Mouse (Mus musculus) urinary bladder, postnatal 25 days (tissue): ENCODE results near the gene Mov10.

Experiments used
- DNase-seq: peaks from one replicate; pipeline ENCODE4 v3.0.0; 2022; ENCODE audit warnings: low spot score

The Mov10 gene

GRCm38 (mm10) chr3:104805539-104805938, 12.8 kb downstream of the Mov10 start:
- no peak for DNase-seq

GRCm38 (mm10) chr3:104804312-104804711, 14.1 kb downstream of the Mov10 start:
- no peak for DNase-seq

GRCm38 (mm10) chr3:104801481-104801880, 16.9 kb downstream of the Mov10 start:
- DNase-seq, result no peak

GRCm38 (mm10) chr3:104800681-104801080, 17.7 kb downstream of the Mov10 start:
- DNase-seq, result no peak

GRCm38 (mm10) chr3:104796430-104797082, 21.8 kb downstream of the Mov10 start:
- no peak for DNase-seq

- DNase-seq, result no peak
Observed at GRCm38 (mm10) chr3:104795661-104796340, 22.6 kb downstream of the Mov10 start.

- DNase-seq, result no peak
Observed at GRCm38 (mm10) chr3:104794953-104795470, 23.4 kb downstream of the Mov10 start.

- peak; percentile 81 for DNase-seq
Observed at GRCm38 (mm10) chr3:104793871-104794828, 24.2 kb downstream of the Mov10 start.

GRCm38 (mm10) chr3:104792360-104793270, 25.7 kb downstream of the Mov10 start:
- DNase-seq, result no peak

- no peak for DNase-seq
Observed at GRCm38 (mm10) chr3:104791671-104792070, 26.7 kb downstream of the Mov10 start.

GRCm38 (mm10) chr3:104791017-104791416, 27.3 kb downstream of the Mov10 start:
- DNase-seq, result no peak

GRCm38 (mm10) chr3:104790401-104790937, 27.9 kb downstream of the Mov10 start:
- DNase-seq, result no peak

GRCm38 (mm10) chr3:104789822-104790221, 28.5 kb downstream of the Mov10 start:
- DNase-seq, result no peak

GRCm38 (mm10) chr3:104789312-104789605, 29.1 kb downstream of the Mov10 start:
- DNase-seq, result no peak

- peak; percentile 72 for DNase-seq
Observed at GRCm38 (mm10) chr3:104788561-104789311, 29.6 kb downstream of the Mov10 start.

GRCm38 (mm10) chr3:104788075-104788474, 30.3 kb downstream of the Mov10 start, which contains the start of gene Rhoc:
TSS of gene Rhoc (plus strand) at chr3:104788375.
- no peak for DNase-seq

- no peak for DNase-seq
Observed at GRCm38 (mm10) chr3:104785284-104785683, 33.1 kb downstream of the Mov10 start.

- DNase-seq, result no peak
Observed at GRCm38 (mm10) chr3:104783971-104784500, 34.3 kb downstream of the Mov10 start.

- no peak for DNase-seq
Observed at GRCm38 (mm10) chr3:104782061-104782681, 36.2 kb downstream of the Mov10 start.

- no peak for DNase-seq
Observed at GRCm38 (mm10) chr3:104781471-104781903, 36.9 kb downstream of the Mov10 start, which contains the start of gene Fam19a3. TSS of gene Fam19a3 (minus strand) at chr3:104781840.
